Mouse (Mus musculus) limb, embryonic 14.5 days (tissue): ENCODE results near the gene Itgb8. TPM values are rescaled to one million over a fixed set of nuclear protein-coding genes. Genes with fewer than 3 reads are reported as not detected.

ENCODE experiments used
- ATAC-seq: fragments of 200-750 bp; cut with Nextera tagmentation; 2 replicates; pipeline ENCODE4 v1.8.0; 2017; ENCODE audit warnings: low read depth, moderate number of reproducible peaks, moderate TSS enrichment; ENCODE audit not compliant: low FRiP score
- DNase-seq: peaks from one replicate; pipeline ENCODE4 v3.0.0-alpha.2; 2015; ENCODE audit warnings: low spot score
- H3K27ac ChIP-seq: fragments of 300-500 bp; sonication (generic); replicated peaks from 2 replicates; pipeline ENCODE4 v1.5.1; 2014; ENCODE audit warnings: low read depth, mild to moderate bottlenecking, low read length, moderate library complexity, mixed read lengths
- H3K27me3 ChIP-seq: fragments of 300-500 bp; sonication (generic); 2 replicates; pipeline ENCODE4 v1.6.1; 2014; ENCODE audit warnings: low read length, mixed read lengths; ENCODE audit not compliant: control insufficient read depth, insufficient read depth
- H3K36me3 ChIP-seq: fragments of 300-500 bp; sonication (generic); 2 replicates; pipeline ENCODE4 v1.6.1; 2014; ENCODE audit warnings: mild to moderate bottlenecking, low read length, moderate library complexity, mixed read lengths; ENCODE audit not compliant: control insufficient read depth, insufficient read depth
- H3K4me1 ChIP-seq: fragments of 300-500 bp; sonication (generic); 2 replicates; pipeline ENCODE4 v1.6.1; 2014; ENCODE audit warnings: antibody characterized with exemption, low read length, mixed read lengths; ENCODE audit not compliant: control insufficient read depth, insufficient read depth
- H3K4me2 ChIP-seq: fragments of 300-500 bp; sonication (generic); replicated peaks from 2 replicates; pipeline ENCODE4 v1.6.1; 2014; ENCODE audit warnings: low read depth, mild to moderate bottlenecking, low read length, moderate library complexity; ENCODE audit not compliant: severe bottlenecking
- H3K4me3 ChIP-seq: fragments of 300-500 bp; sonication (generic); replicated peaks from 2 replicates; pipeline ENCODE4 v1.5.1; 2014; ENCODE audit warnings: low read length
- H3K9ac ChIP-seq: fragments of 300-500 bp; sonication (generic); 2 replicates; pipeline ENCODE4 v1.6.1; 2014; ENCODE audit warnings: mild to moderate bottlenecking, low read depth, low read length, moderate library complexity; ENCODE audit not compliant: severe bottlenecking
- H3K9me3 ChIP-seq: fragments of 300-500 bp; sonication (generic); 2 replicates; pipeline ENCODE4 v1.6.1; 2016; ENCODE audit warnings: low read length; ENCODE audit not compliant: control insufficient read depth
- POLR2A ChIP-seq: fragments of 200-500 bp; IDR thresholded peaks from 2 replicates; pipeline ENCODE4 v1.8.0; 2012; ENCODE audit warnings: inconsistent platforms, mild to moderate bottlenecking, moderate library complexity, borderline replicate concordance; ENCODE audit not compliant: insufficient read depth, insufficient read length; ENCODE audit errors: extremely low read depth
- WGBS: fragments of 180-500 bp; shearing (Covaris S2); extraction: QIAGEN DNeasy Blood & Tissue Kit; methylation state at CpG from one replicate; pipeline ENCODE4 v1.1.7; 2014; 5-methylcytosine and 5-hydroxymethylcytosine counted together
- polyA plus RNA-seq, 2 experiments: library from polyadenylated mRNA; depleted of rRNA in 1 of 2; stranded (reverse) in 1 of 2; unstranded in 1 of 2; fragments of >200 nt; fragmentation: Nextera tagmentation in 1 of 2; extraction: Ambion mirVana in 1 of 2; gene quantifications; 2 replicates each; pipeline versions ENCODE4 v1.2.1 to v1.2.3; 2012 to 2014

Itgb8 gene
- polyA plus RNA-seq, 2 experiments: 2.5 to 4.2 TPM

GRCm38 (mm10) chr12:119150956-119151355 is 87.6 kb downstream of the Itgb8 start:
- Histone ChIP-seq H3K9ac (no peak overlapping the region), H3K4me2 (no peak overlapping the region), H3K4me1 (peaks cover 3% of the 10 kb centered on the region; the same call in 1 of the 2 replicates), H3K4me3 (no peak overlapping the region), H3K9me3 (no peaks in the 10 kb centered on the region), H3K27me3 (no peaks in the 10 kb centered on the region), H3K36me3 (no peaks in the 10 kb centered on the region), H3K27ac (no peak overlapping the region)
- TF ChIP-seq POLR2A: no peak
- 86% methylated on average over 2 of the region's 2 CpGs for WGBS
- no peak for DNase-seq
- no peak for ATAC-seq

- Histone ChIP-seq H3K9me3 (no peaks in the 10 kb centered on the region), H3K36me3 (no peaks in the 10 kb centered on the region), H3K27me3 (no peaks in the 10 kb centered on the region), H3K4me2 (no peak overlapping the region), H3K4me1 (peaks cover 3% of the 10 kb centered on the region; the same call in 1 of the 2 replicates), H3K4me3 (no peak overlapping the region), H3K9ac (no peak overlapping the region), H3K27ac (no peak overlapping the region)
- TF ChIP-seq POLR2A: no peak
- no peak for DNase-seq
- 78% methylated on average over 3 of the region's 3 CpGs for WGBS
- ATAC-seq: no peak
These were observed 90.8 kb downstream of the Itgb8 start for GRCm38 (mm10) chr12:119147753-119148152.

GRCm38 (mm10) chr12:119146031-119146430 is 92.6 kb downstream of the Itgb8 start:
- 91% methylated on average over 1 of the region's 1 CpGs for WGBS
- H3K27ac ChIP-seq: no peak overlapping the region

GRCm38 (mm10) chr12:119137946-119138345 is 100.7 kb downstream of the Itgb8 start:
- no peaks in the 10 kb centered on the region for H3K36me3 ChIP-seq
- H3K27me3 ChIP-seq: no peaks in the 10 kb centered on the region
- no peaks in the 10 kb centered on the region for H3K9me3 ChIP-seq
- H3K9ac ChIP-seq: no peak overlapping the region
- H3K4me3 ChIP-seq: no peak overlapping the region
- DNase-seq (peak; percentile 68), ATAC-seq (no peak; the same call in 1 of the 2 replicates)
- WGBS: 56% methylated on average over 1 of the region's 1 CpGs
- no peak overlapping the region for H3K4me2 ChIP-seq
- no peaks in the 10 kb centered on the region for H3K4me1 ChIP-seq
- TF ChIP-seq POLR2A: no peak
- H3K27ac ChIP-seq: no peak overlapping the region

More at GRCm38 (mm10) chr12:119146031-119146430, 92.6 kb downstream of the Itgb8 start:
- no peak for TF ChIP-seq POLR2A
- Histone ChIP-seq H3K4me2 (no peak overlapping the region), H3K4me3 (no peak overlapping the region), H3K27me3 (no peaks in the 10 kb centered on the region), H3K36me3 (no peaks in the 10 kb centered on the region), H3K9me3 (no peaks in the 10 kb centered on the region), H3K9ac (no peak overlapping the region), H3K4me1 (peaks cover 3% of the 10 kb centered on the region; the same call in 1 of the 2 replicates)
- DNase-seq (no peak), ATAC-seq (no peak)

- H3K36me3 ChIP-seq: no peaks in the 10 kb centered on the region
- H3K4me3 ChIP-seq: no peak overlapping the region
- no peaks in the 10 kb centered on the region for H3K9me3 ChIP-seq
- H3K4me1 ChIP-seq: no peaks in the 10 kb centered on the region
- no peak for DNase-seq
- H3K27me3 ChIP-seq: no peaks in the 10 kb centered on the region
- no peak for TF ChIP-seq POLR2A
- H3K27ac ChIP-seq: no peak overlapping the region
- no peak overlapping the region for H3K9ac ChIP-seq
- no peak for ATAC-seq
- no peak overlapping the region for H3K4me2 ChIP-seq
- WGBS: 68% methylated on average over 6 of the region's 6 CpGs
These were observed 125.0 kb downstream of the Itgb8 start for GRCm38 (mm10) chr12:119113522-119114135.
